ENCODE assay signal across 9 mouse cellular contexts in genomic region chr8:121310976-121311819, GRCm38 (mm10).
DNase-seq lines count a peak whose midpoint lies in the region; ATAC-seq and TF ChIP-seq lines count a peak whose summit lies in the region.
"Had no signal": no experiment of that assay in that cellular context is flagged by ENCODE, and none has a peak within 500 bp of the region (broad histone marks: within the 10 kb centered on the region; RNA-seq: fewer than 3 reads in every experiment).

No protein-coding gene starts in this region.

- WGBS in kidney, postnatal 0 days = 13% methylated on average over 25 of the region's 25 CpGs
- WGBS in heart, postnatal 0 days = 26% methylated on average over 25 of the region's 25 CpGs
- WGBS in midbrain, postnatal 0 days = 29% methylated on average over 25 of the region's 25 CpGs
- 39% methylated on average over 25 of the region's 25 CpGs for WGBS in thymus, adult 2 months

- no peaks in the 10 kb centered on the region for H3K36me3 ChIP-seq in kidney, postnatal 0 days (ENCODE audit: insufficient read depth, low read length)
- no peaks in the 10 kb centered on the region for H3K36me3 ChIP-seq in heart, postnatal 0 days (replicated peaks; ENCODE audit: control insufficient read depth, insufficient read depth, low read length)
- no peaks in the 10 kb centered on the region for H3K36me3 ChIP-seq in midbrain, postnatal 0 days (ENCODE audit: insufficient read depth, low read length)
- H3K36me3 ChIP-seq in thymus, adult 2 months (ENCODE audit: control insufficient read depth, insufficient read depth, low read length) = no peaks in the 10 kb centered on the region

- TF ChIP-seq POLR2A in thymus, adult 2 months (IDR thresholded peaks at IDR 0.05; ENCODE audit: control insufficient read depth, extremely low read depth, insufficient read depth, low read length, poor library complexity) = no peak

- peak; percentile 41; the same call in 1 of the 2 replicates for TF ChIP-seq CTCF in kidney, postnatal 0 days (IDR thresholded peaks at IDR 0.05; ENCODE audit: low read depth)
- TF ChIP-seq CTCF in heart, postnatal 0 days (IDR thresholded peaks at IDR 0.05; ENCODE audit: low read depth) = no peak
- peak; percentile 47 for TF ChIP-seq CTCF in midbrain, postnatal 0 days (IDR thresholded peaks at IDR 0.05)
- no peak for TF ChIP-seq CTCF in thymus, adult 2 months (IDR thresholded peaks at IDR 0.05; ENCODE audit: borderline replicate concordance, control insufficient read depth, extremely low read depth, insufficient read depth, low read length, poor library complexity)

- DNase-seq in kidney, postnatal 0 days (ENCODE audit: low spot score) = peak; percentile 84
- no peak for DNase-seq in kidney, adult 18-20 months
- DNase-seq in cerebellum, postnatal 10 days = peak; percentile 60 to 63
- DNase-seq in heart, postnatal 0 days (ENCODE audit: low spot score) = peak; percentile 61
- DNase-seq in midbrain, postnatal 0 days (ENCODE audit: low spot score) = peak; percentile 21
- DNase-seq in thymus, adult 2 months = no peak
- no peak for DNase-seq in thymus, postnatal 36 days
- no peak for DNase-seq in thymus, postnatal 25 days

- peaks cover 28% of the 10 kb centered on the region for H3K4me1 ChIP-seq in kidney, postnatal 0 days (replicated peaks; ENCODE audit: insufficient read depth, low read length)
- H3K4me1 ChIP-seq in heart, postnatal 0 days (ENCODE audit: control insufficient read depth, insufficient read depth) = peaks cover 24% of the 10 kb centered on the region; the same call in 1 of the 2 replicates
- H3K4me1 ChIP-seq in midbrain, postnatal 0 days (ENCODE audit: insufficient read depth, low read length) = no peaks in the 10 kb centered on the region
- H3K4me1 ChIP-seq in thymus, adult 2 months (replicated peaks; ENCODE audit: control insufficient read depth, insufficient read depth, low read length) = no peaks in the 10 kb centered on the region

- TF ChIP-seq EP300 in heart, postnatal 0 days (IDR thresholded peaks at IDR 0.05; ENCODE audit: low read depth) = no peak

- no peak overlapping the region for H3K9ac ChIP-seq in kidney, postnatal 0 days (ENCODE audit: low read depth, low read length)
- H3K9ac ChIP-seq in heart, postnatal 0 days (replicated peaks; ENCODE audit: low read depth, low read length) = no peak overlapping the region
- no peak overlapping the region for H3K9ac ChIP-seq in midbrain, postnatal 0 days (replicated peaks; ENCODE audit: low read length, poor library complexity, severe bottlenecking)

- H3K27ac ChIP-seq in kidney, postnatal 0 days = peak overlapping the region; percentile 62; the same call in 1 of the 2 replicates
- H3K27ac ChIP-seq in heart, postnatal 0 days (ENCODE audit: low read depth) = no peak overlapping the region
- H3K27ac ChIP-seq in midbrain, postnatal 0 days (ENCODE audit: low read depth, low read length) = no peak overlapping the region
- no peak overlapping the region for H3K27ac ChIP-seq in thymus, adult 2 months (ENCODE audit: control insufficient read depth, insufficient read depth, low read length)

- no peaks in the 10 kb centered on the region; the same call in 1 of the 2 replicates for H3K27me3 ChIP-seq in kidney, postnatal 0 days (ENCODE audit: insufficient read depth, low read length)
- H3K27me3 ChIP-seq in heart, postnatal 0 days (ENCODE audit: control insufficient read depth, insufficient read depth, low read length) = 0 out of 2 replicates have a peak, but pooled peaks cover 5% of the 10 kb centered on the region
- H3K27me3 ChIP-seq in midbrain, postnatal 0 days (ENCODE audit: insufficient read depth, low read length) = no peaks in the 10 kb centered on the region
- H3K27me3 ChIP-seq in thymus, adult 2 months (ENCODE audit: control insufficient read depth, insufficient read depth, low read length) = no peaks in the 10 kb centered on the region; the same call in 1 of the 2 replicates

- peak overlapping the region; percentile 31 for H3K4me2 ChIP-seq in kidney, postnatal 0 days (ENCODE audit: low read length)
- H3K4me2 ChIP-seq in heart, postnatal 0 days (ENCODE audit: low read depth, low read length) = peak overlapping the region; percentile 50
- peak overlapping the region; percentile 26; the same call in 1 of the 2 replicates for H3K4me2 ChIP-seq in midbrain, postnatal 0 days (ENCODE audit: low read depth, low read length, poor library complexity, severe bottlenecking)

- no peaks in the 10 kb centered on the region for H3K9me3 ChIP-seq in kidney, postnatal 0 days (replicated peaks; ENCODE audit: low read length)
- H3K9me3 ChIP-seq in heart, postnatal 0 days (replicated peaks; ENCODE audit: control insufficient read depth, low read length) = no peaks in the 10 kb centered on the region
- no peaks in the 10 kb centered on the region for H3K9me3 ChIP-seq in midbrain, postnatal 0 days (ENCODE audit: low read length)

- ATAC-seq in kidney, postnatal 0 days (replicated peaks; ENCODE audit: low FRiP score, low read depth) = peak; percentile 44; the same call in 1 of the 2 replicates
- ATAC-seq in heart, postnatal 0 days (ENCODE audit: insufficient read depth, low read depth) = peak; percentile 53; the same call in 1 of the 2 replicates
- no peak for ATAC-seq in midbrain, postnatal 0 days (ENCODE audit: low FRiP score)
- ATAC-seq: Patski had no signal

- H3K4me3 ChIP-seq in kidney, postnatal 0 days (replicated peaks; ENCODE audit: low read depth, low read length) = no peak overlapping the region
- H3K4me3 ChIP-seq in heart, postnatal 0 days (ENCODE audit: low read depth, low read length) = 0 out of 2 replicates have a peak overlapping the region, but pooled peaks have one; percentile 19
- H3K4me3 ChIP-seq in midbrain, postnatal 0 days (ENCODE audit: low read depth, low read length) = no peak overlapping the region
- H3K4me3 ChIP-seq in thymus, adult 2 months (ENCODE audit: control insufficient read depth, insufficient read depth, low read length) = no peak overlapping the region

Comparison
In these comparisons a context has a peak if more than half of its experiments do, and no peak if none do; other contexts are left out.
1. DNase-seq: peak in kidney, postnatal 0 days (single experiment), cerebellum, postnatal 10 days (2 of 2), heart, postnatal 0 days (single experiment) and midbrain, postnatal 0 days (single experiment); none in kidney, adult 18-20 months (single experiment), thymus, adult 2 months (single experiment), thymus, postnatal 36 days (0 of 2) and thymus, postnatal 25 days (single experiment).
2. CTCF ChIP-seq: peak in kidney, postnatal 0 days (single experiment) and midbrain, postnatal 0 days (single experiment); none in heart, postnatal 0 days (single experiment) and thymus, adult 2 months (single experiment).
3. Peak in every context shown above with its lines, with median percentiles within 50 percentile points of each other: H3K4me2 ChIP-seq.